Mouse (Mus musculus) hindlimb bud, embryonic 11.5 days (tissue): ENCODE measurements around the gene Mboat1.
A peak's percentile ranks its signal among the peaks of the same experiment; 100 is the strongest.

ENCODE experiments used
- DNase-seq: peaks from one replicate; pipeline ENCODE4 v3.0.0-alpha.2; 2012; ENCODE audit warnings: low read depth, low spot score; ENCODE audit errors: extremely low spot score

Gene Mboat1

GRCm38 (mm10) chr13:30245573-30245972 lies 109.3 kb downstream of the Mboat1 start:
- DNase-seq = no peak

GRCm38 (mm10) chr13:30250341-30250905 lies 114.1 kb downstream of the Mboat1 start:
- no peak for DNase-seq

- DNase-seq = no peak
Observed at GRCm38 (mm10) chr13:30251431-30251830, 115.1 kb downstream of the Mboat1 start.

GRCm38 (mm10) chr13:30252692-30253091 lies 116.4 kb downstream of the Mboat1 start:
- DNase-seq = no peak

- no peak for DNase-seq
Observed at GRCm38 (mm10) chr13:30253636-30254264, 117.5 kb downstream of the Mboat1 start.

- DNase-seq = no peak
Observed at GRCm38 (mm10) chr13:30254421-30254820, 118.1 kb downstream of the Mboat1 start.

GRCm38 (mm10) chr13:30258802-30259201 lies 122.5 kb downstream of the Mboat1 start:
- DNase-seq = no peak

- DNase-seq = no peak
Observed at GRCm38 (mm10) chr13:30259326-30259725, 123.0 kb downstream of the Mboat1 start.

GRCm38 (mm10) chr13:30259912-30260560 lies 123.7 kb downstream of the Mboat1 start:
- DNase-seq = peak; percentile 73

- DNase-seq = no peak
Observed at GRCm38 (mm10) chr13:30263681-30264080, 127.4 kb downstream of the Mboat1 start.

- no peak for DNase-seq
Observed at GRCm38 (mm10) chr13:30264303-30264702, 128.0 kb downstream of the Mboat1 start.

GRCm38 (mm10) chr13:30264765-30265164 lies 128.5 kb downstream of the Mboat1 start:
- DNase-seq = no peak

GRCm38 (mm10) chr13:30266036-30266435 lies 129.7 kb downstream of the Mboat1 start:
- DNase-seq = no peak

- DNase-seq = peak; percentile 12
Observed at GRCm38 (mm10) chr13:30272040-30272686, 135.9 kb downstream of the Mboat1 start.
